Mouse (Mus musculus): ENCODE measurements at regions not wholly inside any gene's neighbourhood (a gene's known extent, or its start where the extent isn't known, plus 50 kb on each side); places are given as distances from the start of the nearest gene placed in this dataset.

DNA sequence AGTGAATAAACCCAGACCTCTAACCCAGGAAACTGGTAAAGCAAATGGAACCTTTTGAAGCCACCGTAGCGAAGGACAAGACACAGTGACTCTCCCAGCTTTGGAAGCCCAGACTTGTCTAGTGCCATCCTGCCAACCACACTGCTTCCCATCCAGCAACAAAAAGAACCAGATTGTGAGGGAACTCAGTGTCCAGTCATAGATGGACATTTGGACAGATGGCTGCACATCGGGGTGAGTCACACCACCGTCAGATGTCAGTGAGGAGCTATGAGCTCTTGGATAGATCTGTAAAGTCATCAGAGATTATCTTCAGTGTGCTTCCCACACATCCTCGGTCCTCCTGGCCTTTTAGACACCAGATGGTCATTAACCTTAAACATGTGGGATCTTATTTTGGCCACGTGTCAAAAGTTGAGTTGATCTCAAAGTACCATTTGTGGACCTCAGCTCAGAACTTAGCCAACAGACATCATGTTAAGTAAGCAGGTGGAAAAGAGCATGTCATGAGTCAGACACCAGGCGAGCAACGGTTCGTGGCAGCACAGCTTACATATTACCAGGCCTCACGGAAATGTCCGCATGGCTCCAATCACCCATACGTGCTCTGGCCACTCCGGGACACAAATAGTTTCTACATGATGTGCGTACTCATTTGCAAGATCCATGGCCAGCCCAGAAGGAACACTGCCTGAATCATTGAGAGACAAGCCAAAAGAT is 102.7 kb upstream of the Gdf10 start:
- TF ChIP-seq POLR2A (IDR thresholded peaks at IDR 0.05; ENCODE audit: low read depth, low read length) (no peak), CTCF (conservative IDR thresholded peaks at IDR 0.05; ENCODE audit: insufficient read depth, insufficient read length, low read depth, low read length) (no peak)

Data from kidney, adult 2 months (tissue).